Mouse (Mus musculus) right cerebral cortex, adult 18-20 months (tissue): ENCODE results near the gene Tyr.
"Not testable (repeated sequence)": the region's sequence is repeated elsewhere in the genome, so short reads cannot be mapped to it uniquely, and the experiment has no call there.

Source experiments
- DNase-seq: peaks from one replicate; pipeline ENCODE4 v3.0.0; 2022; ENCODE audit warnings: mixed read lengths

Gene Tyr

DNA sequence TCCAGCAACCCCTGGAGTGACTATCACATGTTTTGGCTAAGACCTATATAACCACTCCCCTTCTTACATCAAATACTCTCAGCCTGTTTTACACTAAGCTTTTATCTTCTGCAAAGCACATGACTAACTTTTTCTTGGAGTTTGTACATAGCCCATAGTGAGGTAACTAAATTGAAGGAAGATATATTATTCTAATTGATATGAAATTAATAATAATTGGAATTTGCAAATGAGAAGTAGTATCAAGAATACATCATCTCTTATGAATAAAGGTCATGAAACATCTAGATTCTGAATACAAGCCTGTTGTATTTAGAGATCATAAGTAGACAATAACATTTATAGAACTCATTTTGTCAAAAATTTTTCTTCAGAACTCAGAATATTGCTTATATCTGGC, at the start of gene Tyr:
Tyr (minus strand) TSS at position 101 of the 400 bp plus-strand sequence.
- no peak for DNase-seq

DNA sequence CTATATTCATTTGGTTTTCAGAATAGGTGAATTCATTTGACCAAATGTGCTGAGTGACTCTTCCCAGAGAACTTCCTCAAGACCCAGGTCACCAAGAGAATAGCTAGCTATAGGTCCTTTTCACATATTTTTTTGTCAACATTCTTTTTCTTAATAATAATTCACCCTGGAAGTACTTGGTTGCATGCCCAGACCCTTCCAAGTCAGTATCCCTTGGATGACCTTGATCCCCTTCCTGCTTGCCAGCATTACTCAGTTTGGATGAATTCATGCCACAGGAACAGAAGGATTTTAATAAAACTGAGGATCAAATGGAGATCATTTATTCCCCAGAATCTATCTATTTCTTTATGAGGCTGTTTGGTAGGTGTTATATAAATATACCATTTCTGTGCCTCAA, 45.7 kb upstream of the Tyr start:
- no peak for DNase-seq

DNA sequence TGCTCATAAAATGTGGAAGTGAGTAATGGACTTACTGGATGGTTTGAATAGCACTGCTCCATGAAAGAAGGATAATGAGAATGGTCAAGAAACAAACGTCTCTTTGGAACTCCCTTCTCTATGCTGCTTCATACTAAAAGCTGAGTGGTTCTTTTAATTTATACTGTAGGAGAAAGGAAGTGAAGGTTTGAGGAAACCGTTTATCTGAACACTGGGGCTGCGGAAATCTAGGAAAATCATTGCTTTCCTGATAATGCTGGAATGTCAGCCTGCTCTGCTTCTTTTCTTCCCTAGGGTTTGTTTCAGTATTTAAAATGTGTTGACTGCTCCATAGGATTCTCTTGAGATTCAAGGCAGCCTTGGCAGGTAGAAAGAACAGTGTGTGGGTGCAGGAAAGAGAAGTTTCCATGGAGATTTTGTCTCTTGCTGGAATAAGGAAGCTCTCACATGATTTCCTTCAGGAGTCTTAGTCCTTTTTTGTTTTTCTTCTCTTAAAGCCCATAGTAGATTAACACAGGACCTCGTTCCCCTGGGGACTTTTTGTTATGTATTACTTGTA, 891 bp upstream of the Tyr start:
- peak; percentile 43 for DNase-seq

DNA sequence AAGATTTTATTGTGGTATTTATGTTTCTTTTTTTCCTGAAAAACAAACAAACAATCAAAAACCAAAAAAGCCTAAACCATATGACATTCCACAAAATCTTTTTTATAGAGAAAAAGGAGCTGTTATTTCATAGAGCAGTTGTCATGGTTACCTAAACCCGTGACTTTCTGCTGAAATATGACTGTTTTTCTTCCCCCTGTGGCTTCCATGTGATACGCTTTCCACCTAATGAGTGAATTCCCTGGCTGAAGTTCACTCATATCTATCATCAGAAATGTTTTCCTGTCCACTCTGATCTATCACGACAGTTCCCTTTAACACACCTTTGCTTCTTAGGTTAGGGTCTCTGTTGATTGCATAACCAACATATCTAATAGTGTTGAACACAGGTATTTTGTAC, 5.3 kb downstream of the Tyr start:
- no peak for DNase-seq

DNA sequence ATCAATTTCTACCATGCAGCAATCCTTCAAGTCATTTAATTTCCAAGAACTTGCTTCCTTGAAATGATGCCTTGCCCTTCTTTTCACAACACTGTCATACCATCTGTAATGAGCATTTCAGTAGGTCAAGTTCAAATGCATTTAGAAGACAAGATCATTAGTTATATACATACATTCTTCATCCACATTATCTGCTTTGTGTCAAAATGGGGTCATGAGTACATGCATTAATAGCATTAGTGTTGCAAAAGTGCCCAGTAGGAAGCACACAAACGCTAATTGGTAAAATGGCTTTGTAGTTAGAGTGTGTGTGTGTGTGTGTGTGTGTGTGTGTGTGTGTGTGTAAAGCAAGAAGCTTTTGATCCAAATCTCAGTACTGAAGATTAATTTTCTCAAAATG, 80.0 kb downstream of the Tyr start:
- DNase-seq: no peak

DNA sequence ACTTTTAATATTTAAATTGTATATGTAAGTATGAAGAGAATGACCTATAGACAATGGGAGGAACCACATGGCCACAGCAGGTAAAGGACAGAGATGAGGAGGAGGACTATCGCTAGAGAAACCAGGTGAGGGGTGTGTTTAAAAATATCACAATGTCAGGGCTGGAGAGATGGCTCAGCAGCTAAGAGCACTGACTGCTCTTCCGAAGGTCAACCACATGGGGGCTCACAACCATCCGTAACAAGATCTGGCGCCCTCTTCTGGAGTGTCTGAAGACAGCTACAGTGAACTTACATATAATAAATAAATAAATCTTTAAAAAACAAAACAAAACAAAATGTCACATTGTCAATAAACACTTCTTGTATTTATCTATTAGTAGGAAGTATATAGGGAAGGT, 81.9 kb downstream of the Tyr start:
- not testable (repeated sequence) for DNase-seq

DNA sequence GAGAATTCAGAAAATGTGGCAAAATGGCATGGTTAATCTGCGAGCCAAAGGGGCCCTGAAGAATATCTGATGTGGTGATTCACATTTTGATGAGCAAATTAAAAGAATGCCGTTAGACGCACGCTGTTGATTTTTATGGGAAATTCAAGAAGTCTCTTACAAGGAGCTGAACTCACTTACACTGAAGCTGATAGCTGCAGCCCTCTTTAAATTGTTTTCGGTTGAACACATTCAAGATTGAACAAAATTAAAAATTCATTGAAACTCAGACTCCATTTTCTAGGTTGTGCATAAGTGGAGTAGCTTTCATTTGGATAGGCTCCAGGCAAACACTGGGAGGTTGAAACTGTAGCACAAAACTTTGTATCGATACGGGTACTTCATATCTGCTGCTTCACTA, 96.3 kb downstream of the Tyr start:
- DNase-seq: no peak

DNA sequence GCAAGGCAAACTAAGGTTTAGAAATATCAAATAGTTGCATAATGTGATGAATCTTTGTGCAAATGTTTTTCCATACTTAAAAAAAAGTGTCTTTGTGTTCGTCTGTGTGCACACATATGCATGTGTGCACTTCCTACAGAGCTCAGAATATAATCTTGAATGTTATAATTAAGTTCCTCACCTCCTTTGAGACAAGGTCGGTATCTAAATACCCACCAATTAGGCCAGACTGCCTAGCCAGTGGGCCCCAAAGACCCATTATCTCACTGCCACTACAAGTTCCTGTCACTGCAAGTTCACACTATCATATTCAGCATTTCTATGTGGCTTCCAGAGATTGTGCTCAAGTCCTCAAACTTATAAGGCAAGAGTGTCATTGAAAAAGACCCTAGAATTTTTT, 118.4 kb downstream of the Tyr start:
- DNase-seq: no peak
